Mouse (Mus musculus) adrenal gland, adult 18-20 months (tissue): ENCODE measurements around the gene Wdr26. TPM values are rescaled to one million over a fixed set of nuclear protein-coding genes. Genes with fewer than 3 reads are reported as not detected.

Source experiments
- total RNA-seq, 2 experiments: library from RNA; stranded (reverse); gene quantifications; 1 replicate in 1 of 2; 2 replicates in 1 of 2; pipeline ENCODE4 v1.2.3; 2021

Wdr26 gene
- total RNA-seq, 2 experiments from 2014 or later: 117 to 139 TPM

Other genes starting within 250 kb of the Wdr26 start
- 100 to 1,000 TPM; 198 to 228 TPM for gene Ephx1, start 191.1 kb downstream of the Wdr26 start, total RNA-seq
- not detected for gene 9130409I23Rik, start 160.8 kb downstream of the Wdr26 start, total RNA-seq
- gene Nvl, start 67.8 kb downstream of the Wdr26 start, total RNA-seq: 10 to 100 TPM; 17.4 to 19.2 TPM
- 10 to 100 TPM; 48.2 to 57.8 TPM for gene Cnih4, start 67.3 kb downstream of the Wdr26 start, total RNA-seq
- gene Cnih3, start 140.6 kb upstream of the Wdr26 start, total RNA-seq: not detected